Mouse (Mus musculus) right cerebral cortex, postnatal 4 days (tissue): ENCODE measurements around the gene Aldh2.
"Not testable (repeated sequence)": the region's sequence is repeated elsewhere in the genome, so short reads cannot be mapped to it uniquely, and the experiment has no call there.

Source experiments
- DNase-seq: peaks from one replicate; pipeline ENCODE4 v3.0.0-alpha.2; 2022

Gene Aldh2

GRCm38 (mm10) chr5:121545793-121546529, 47.7 kb downstream of the Aldh2 start, which contains the start of gene Mapkapk5:
Gene Mapkapk5 (minus strand): TSS chr5:121545905.
- DNase-seq = peak; percentile 98

- DNase-seq = no peak
These were observed 48.5 kb downstream of the Aldh2 start, which contains the start of the genes Adam1a and Gm42878 for GRCm38 (mm10) chr5:121544910-121545792. Gene Adam1a (minus strand): TSS chr5:121545482. Gene Gm42878 (minus strand): TSS chr5:121545482.

GRCm38 (mm10) chr5:121543370-121543769, 50.3 kb downstream of the Aldh2 start:
- DNase-seq = no peak

- no peak for DNase-seq
These were observed 52.4 kb downstream of the Aldh2 start for GRCm38 (mm10) chr5:121541235-121541634.

- no peak for DNase-seq
These were observed 53.6 kb downstream of the Aldh2 start for GRCm38 (mm10) chr5:121540066-121540465.

GRCm38 (mm10) chr5:121537588-121537987, 56.0 kb downstream of the Aldh2 start:
- DNase-seq = no peak

- DNase-seq = no peak
These were observed 56.6 kb downstream of the Aldh2 start for GRCm38 (mm10) chr5:121536921-121537555.

- no peak for DNase-seq
These were observed 58.5 kb downstream of the Aldh2 start for GRCm38 (mm10) chr5:121535116-121535515.

- DNase-seq = no peak
These were observed 59.1 kb downstream of the Aldh2 start for GRCm38 (mm10) chr5:121534521-121534920.

- DNase-seq = no peak
These were observed 66.7 kb downstream of the Aldh2 start for GRCm38 (mm10) chr5:121526961-121527360.

GRCm38 (mm10) chr5:121526526-121526925, 67.1 kb downstream of the Aldh2 start:
- no peak for DNase-seq

GRCm38 (mm10) chr5:121525774-121526450, 67.7 kb downstream of the Aldh2 start:
- no peak for DNase-seq

GRCm38 (mm10) chr5:121519758-121520157, 73.9 kb downstream of the Aldh2 start:
- not testable (repeated sequence) for DNase-seq

- no peak for DNase-seq
These were observed 74.6 kb downstream of the Aldh2 start for GRCm38 (mm10) chr5:121518983-121519382.
